Mouse (Mus musculus) pancreas, adult 10 weeks (tissue): ENCODE results near the gene Myocos. TPM values are rescaled to one million over a fixed set of nuclear protein-coding genes. Genes with fewer than 3 reads are reported as not detected.

Experiments
- polyA plus RNA-seq: library from polyadenylated mRNA; stranded (reverse); fragments of 350-450 nt; fragmentation: Illumina TruSeq; extraction: RNeasy Lipid Tissue Mini Kit (QIAGEN cat#74804); gene quantifications from one replicate; pipeline ENCODE4 v1.2.3, GENCODE M21; 2015; ENCODE audit warnings: low read depth, low replicate concordance; ENCODE audit not compliant: insufficient read depth

Gene Myocos
- polyA plus RNA-seq = not detected

GRCm38 (mm10) chr1:162658119-162658518 lies at the start of gene Myocos:
Gene Myocos (minus strand): TSS chr1:162658219.

GRCm38 (mm10) chr1:162639051-162639750 lies 18.8 kb downstream of the Myocos start, which contains the start of gene Myoc:
Gene Myoc (plus strand): TSS chr1:162639155.

Other genes starting within 250 kb of the Myocos start
- gene Dnm3, start 180.2 kb downstream of the Myocos start, polyA plus RNA-seq = 2.7 TPM
- 2.5 TPM for gene Mettl13, start 109.7 kb downstream of the Myocos start, polyA plus RNA-seq
- gene Vamp4, start 87.7 kb downstream of the Myocos start, polyA plus RNA-seq = 10.5 TPM
- 0.39 TPM for gene Myoc, start 19.1 kb downstream of the Myocos start, polyA plus RNA-seq
- gene Prrc2c, start 82.3 kb upstream of the Myocos start, polyA plus RNA-seq = 15.1 TPM
- 0.74 TPM for gene Fmo4, start 155.8 kb upstream of the Myocos start, polyA plus RNA-seq
- gene Fmo1, start 208.4 kb upstream of the Myocos start, polyA plus RNA-seq = 24.3 TPM
- 45.5 TPM for gene Fmo2, start 240.5 kb upstream of the Myocos start, polyA plus RNA-seq